Mouse (Mus musculus) cerebellum, postnatal 25 days (tissue): Measurements from ENCODE around the gene Pitpnb.

Source experiments
- DNase-seq, 2 experiments: peaks; one replicate each; pipeline ENCODE4 v3.0.0; 2021; ENCODE audit warnings: mixed read lengths in 2 of 2

Pitpnb gene

DNA sequence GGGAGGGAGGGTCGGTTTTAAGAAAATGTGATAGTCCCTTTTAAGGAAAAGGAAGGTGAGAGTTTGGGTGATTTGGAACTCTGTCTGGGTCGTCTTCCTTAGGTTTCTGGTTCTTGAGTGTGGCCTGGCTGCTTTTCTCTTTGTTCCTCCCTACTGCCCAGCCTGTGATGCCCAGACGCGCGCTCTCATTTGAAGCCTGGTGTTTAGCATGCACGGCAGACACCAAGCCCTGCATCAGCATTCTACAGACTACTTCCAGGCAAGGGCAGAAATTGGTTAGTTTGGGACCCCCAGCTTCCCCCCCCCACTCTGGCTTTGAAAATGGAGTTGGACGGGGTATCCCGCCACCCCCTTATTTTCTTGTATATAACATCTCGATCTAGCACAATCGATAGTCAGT is 92.4 kb downstream of the Pitpnb start:
- DNase-seq = no peak

DNA sequence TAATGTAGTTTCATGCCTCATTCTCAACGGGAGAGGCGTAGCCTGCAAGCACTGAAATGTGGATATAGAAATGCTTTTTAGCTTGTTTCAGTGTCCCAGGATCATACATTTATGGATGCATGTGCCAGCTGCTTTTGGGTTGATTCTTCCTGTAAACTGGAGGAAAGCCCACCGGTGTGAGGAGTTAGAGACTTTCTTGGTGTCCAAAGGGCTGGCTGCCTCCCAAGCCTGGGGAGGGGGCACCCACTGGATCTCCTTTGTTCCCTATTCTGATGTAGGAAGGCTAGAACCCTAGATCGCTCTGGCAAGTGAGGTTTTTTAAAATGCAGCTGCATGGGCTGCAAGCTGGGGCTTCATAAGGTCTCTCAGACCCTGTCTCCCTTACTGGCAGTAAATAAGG is 93.1 kb downstream of the Pitpnb start:
- no peak for DNase-seq

DNA sequence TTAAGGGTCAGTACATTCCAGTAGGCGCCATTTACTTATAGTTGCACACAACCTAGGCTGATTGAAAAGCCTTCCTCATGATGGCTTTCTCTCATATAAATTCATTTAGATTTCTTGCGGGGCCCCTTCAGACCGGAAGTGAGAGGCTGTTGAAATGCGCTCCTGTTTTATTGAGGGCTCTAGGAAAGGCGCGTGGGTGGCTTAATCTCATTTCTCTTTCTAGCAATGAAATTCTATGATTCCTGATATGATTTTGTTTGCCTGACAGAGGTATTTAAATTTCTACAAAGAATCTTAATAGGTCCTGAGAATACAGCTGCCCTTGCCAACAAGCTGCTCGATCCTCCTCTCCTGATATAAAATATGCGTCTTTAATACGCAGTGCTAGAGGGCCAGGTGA is 95.2 kb downstream of the Pitpnb start:
- no peak for DNase-seq

DNA sequence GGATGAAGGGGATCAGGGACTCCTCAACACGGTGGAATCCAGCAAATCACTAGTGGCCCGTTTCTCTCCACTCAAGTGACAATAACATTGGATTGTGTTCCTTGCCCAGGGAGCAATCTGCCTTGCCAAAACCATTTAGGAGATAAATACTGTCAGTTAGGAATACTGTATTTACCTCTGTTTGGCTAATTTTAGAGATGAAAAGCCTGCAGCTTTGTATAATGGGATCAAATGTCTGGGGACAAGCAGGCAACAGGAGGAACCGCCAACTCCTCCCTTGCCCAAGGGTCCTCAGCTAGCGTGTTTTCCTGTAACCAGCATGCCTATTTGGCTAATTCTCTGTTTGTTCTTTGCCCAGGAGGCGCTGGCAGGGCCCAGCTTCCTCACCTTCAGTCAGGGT is 95.7 kb downstream of the Pitpnb start:
- no peak for DNase-seq

DNA sequence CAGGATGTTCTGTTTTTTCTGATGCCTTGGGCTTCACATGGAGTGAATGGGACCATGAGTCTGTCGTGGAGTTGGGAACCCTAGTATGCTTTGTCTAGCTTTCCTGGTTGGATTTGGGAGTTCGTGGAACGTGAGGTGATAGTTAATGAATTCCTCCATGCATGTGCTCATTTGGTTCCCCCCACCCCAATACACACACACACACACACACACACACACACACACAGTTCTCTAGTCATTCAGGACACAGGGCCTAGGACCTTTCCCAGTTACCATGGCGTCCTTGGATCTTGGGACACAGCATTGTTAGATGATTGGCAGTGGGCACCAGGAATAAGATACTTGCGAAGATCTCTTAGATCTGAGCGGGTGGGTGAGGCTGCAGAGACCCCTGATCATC is 98.3 kb downstream of the Pitpnb start:
- no peak for DNase-seq

DNA sequence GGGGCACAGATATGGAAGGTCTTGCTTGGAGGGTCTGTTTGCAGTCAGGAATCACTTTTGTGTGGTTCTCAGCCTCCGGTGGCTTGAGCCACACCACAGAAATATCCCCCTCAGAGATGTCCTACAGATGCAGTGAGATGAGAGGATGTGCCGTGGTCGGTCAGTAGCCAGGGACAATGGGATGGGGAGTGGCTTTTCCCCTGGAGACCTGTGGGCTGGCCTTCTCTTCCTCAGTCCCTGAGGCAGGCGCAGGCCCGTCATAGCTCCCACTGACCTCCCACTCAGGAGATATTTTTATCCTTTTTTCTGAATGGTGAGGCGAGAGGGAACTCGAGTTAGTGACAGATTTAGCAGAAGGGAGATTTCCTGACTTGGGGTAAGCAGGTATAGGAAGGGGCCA is 99.2 kb downstream of the Pitpnb start:
- DNase-seq = no peak

DNA sequence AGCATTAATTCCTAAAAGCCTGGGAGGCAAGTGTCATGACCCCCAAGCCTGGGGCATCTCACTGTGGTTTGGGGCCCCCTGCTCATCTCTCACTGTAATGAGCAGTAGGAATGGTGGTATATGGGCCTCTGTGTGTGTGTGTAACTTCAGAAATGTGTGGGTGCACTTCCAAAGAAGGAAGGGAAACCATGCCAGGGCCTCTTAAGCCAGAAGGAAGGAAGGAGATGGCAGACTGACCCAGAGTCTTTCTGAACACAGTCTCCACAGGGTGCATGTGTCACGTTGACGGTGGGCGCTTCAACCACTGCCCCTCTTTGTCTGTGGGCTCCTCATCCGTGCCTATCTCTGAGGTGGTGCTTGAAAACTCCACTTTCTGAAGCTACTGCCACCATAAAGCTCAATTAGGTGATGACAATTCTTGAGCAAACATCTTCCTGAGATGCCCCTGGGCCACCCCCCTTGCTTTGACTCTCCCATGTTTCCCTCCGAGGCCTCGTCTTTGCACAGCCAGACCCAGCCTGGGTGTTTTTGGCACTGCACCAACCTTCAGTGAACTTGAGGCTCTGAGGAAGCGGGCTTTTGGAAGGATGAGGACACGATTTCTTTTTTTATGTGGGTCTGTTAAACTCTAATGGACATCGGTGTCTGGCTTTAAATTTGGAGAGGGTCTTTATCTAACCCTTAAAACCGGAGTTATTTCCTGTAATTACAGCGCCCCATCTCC is 100.6 kb downstream of the Pitpnb start:
- no peak for DNase-seq

DNA sequence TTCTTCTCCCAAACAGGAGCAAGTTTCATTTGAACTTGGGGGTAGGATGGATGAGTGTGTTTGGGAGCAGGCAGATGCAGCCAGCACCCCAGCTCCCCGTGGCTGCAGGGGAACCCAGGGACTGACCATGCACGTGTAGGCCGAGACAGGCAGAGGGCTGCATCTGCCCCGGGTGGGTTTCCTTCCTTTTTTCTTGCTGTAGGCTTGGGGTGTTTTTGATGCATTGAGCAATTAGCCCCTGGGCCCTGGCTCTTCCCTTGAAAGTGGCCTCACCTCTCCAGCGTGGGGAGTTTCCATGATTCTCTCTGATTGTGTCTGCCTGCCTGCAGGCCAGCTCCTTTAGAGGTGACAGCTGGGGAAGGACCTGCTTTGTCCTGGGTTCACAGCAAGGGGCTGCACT is 102.3 kb downstream of the Pitpnb start:
- no peak for DNase-seq

DNA sequence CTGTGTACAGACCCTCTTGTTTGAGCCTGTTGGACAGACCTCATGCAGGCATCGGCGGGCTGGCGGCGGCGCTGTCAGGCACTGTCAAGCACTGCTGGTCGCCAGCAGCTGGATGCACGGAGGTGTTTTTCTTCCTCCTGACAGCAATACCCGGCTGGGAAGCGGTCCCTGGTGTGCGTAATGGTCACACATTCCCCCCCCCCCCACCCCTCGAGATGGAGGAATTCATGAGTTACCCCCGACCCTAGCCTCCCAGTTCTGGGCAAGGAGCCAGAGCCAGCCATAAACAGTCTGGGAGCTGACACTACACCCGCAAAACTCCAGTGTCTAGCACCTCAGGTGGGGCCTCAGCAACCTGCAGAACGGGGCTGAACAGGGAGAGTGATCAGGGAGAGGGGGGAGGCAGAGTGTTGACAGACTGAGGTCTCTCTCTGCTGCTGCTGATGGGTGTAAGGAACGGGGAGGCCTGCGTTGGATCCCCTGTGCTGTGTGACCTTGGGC is 103.8 kb downstream of the Pitpnb start:
- no peak for DNase-seq

DNA sequence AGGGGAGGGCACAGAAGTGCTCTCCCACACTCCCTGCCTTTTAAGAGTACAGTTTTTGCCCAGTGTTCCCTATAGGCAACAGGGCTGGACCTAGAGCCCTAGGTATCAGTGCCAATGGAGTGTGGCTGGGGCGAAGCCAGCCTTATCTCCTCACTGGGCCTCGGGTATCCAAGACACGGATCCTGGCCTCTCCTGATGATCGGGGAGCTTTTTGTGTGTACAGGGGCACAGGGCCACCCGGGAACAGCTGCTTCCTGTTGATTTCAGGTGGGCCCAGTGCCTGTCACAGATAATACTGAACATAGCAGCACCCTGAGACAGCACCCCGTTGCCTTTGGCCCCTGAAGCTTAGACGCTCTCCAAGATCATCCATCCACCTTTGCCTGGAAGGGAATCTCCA is 105.7 kb downstream of the Pitpnb start:
- no peak for DNase-seq

DNA sequence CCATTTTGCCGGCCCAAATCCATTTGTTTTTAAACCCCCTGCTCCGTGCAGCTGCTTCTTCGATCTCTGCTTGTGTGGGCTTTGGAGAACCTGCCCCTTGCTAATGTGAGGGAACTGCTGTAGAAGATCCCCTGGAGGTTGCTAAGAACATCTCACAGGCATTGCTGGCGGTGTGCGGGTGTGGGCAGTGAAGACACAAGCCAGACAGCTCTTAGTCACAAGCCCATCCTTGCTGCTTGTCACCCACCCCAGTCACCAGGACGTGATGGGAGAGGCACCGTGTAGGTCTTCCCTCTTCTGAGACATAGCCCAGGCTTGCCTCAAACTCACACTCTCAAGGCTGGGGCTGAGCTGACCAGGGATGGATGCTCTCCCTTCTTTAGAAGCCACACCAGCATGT is 106.6 kb downstream of the Pitpnb start:
- no peak for DNase-seq
